ENCODE assay signal across 21 mouse cellular contexts in genomic region chr7:80634741-80635140, GRCm38 (mm10). TPM values are rescaled to one million over a fixed set of nuclear protein-coding genes. Genes with fewer than 3 reads are reported as not detected.
A peak's percentile ranks its signal among the peaks of the same experiment; 100 is the strongest.
DNase-seq lines count a peak whose midpoint lies in the region; ATAC-seq lines count a peak whose summit lies in the region.
"Had no signal": no experiment of that assay in that cellular context is flagged by ENCODE, and none has a peak within 500 bp of the region (broad histone marks: within the 10 kb centered on the region; RNA-seq: fewer than 3 reads in every experiment).

No protein-coding gene starts in this region.

- peak overlapping the region; percentile 20; the same call in 1 of the 2 replicates for H3K27ac ChIP-seq in heart, embryonic 15.5 days
- no peak overlapping the region for H3K27ac ChIP-seq in heart, embryonic 11.5 days (ENCODE audit: low read depth, low read length)
- 0 out of 2 replicates have a peak overlapping the region, but pooled peaks have one; percentile 23 for H3K27ac ChIP-seq in neural tube, embryonic 13.5 days (replicated peaks)
- H3K27ac ChIP-seq in neural tube, embryonic 15.5 days (replicated peaks) = no peak overlapping the region
- H3K27ac ChIP-seq: limb, embryonic 13.5 days; liver, embryonic 12.5 days; stomach, embryonic 15.5 days had no signal

- no peaks in the 10 kb centered on the region for H3K27me3 ChIP-seq in heart, embryonic 15.5 days
- no peaks in the 10 kb centered on the region for H3K27me3 ChIP-seq in heart, embryonic 11.5 days (ENCODE audit: control insufficient read depth, insufficient read depth, low read length)
- no peaks in the 10 kb centered on the region for H3K27me3 ChIP-seq in neural tube, embryonic 13.5 days
- no peaks in the 10 kb centered on the region for H3K27me3 ChIP-seq in neural tube, embryonic 15.5 days (replicated peaks)
- H3K27me3 ChIP-seq: limb, embryonic 13.5 days; liver, embryonic 12.5 days; stomach, embryonic 15.5 days had no signal

- H3K4me1 ChIP-seq in heart, embryonic 15.5 days (replicated peaks) = peaks cover 56% of the 10 kb centered on the region
- H3K4me1 ChIP-seq in heart, embryonic 11.5 days (ENCODE audit: control insufficient read depth, insufficient read depth, low read length) = peaks cover 37% of the 10 kb centered on the region
- peaks cover 48% of the 10 kb centered on the region for H3K4me1 ChIP-seq in neural tube, embryonic 13.5 days (replicated peaks)
- H3K4me1 ChIP-seq in neural tube, embryonic 15.5 days = peaks cover 45% of the 10 kb centered on the region

- no peak overlapping the region for H3K4me3 ChIP-seq in heart, embryonic 15.5 days
- H3K4me3 ChIP-seq in heart, embryonic 11.5 days (ENCODE audit: low read depth, low read length) = no peak overlapping the region
- no peak overlapping the region for H3K4me3 ChIP-seq in neural tube, embryonic 13.5 days
- no peak overlapping the region for H3K4me3 ChIP-seq in neural tube, embryonic 15.5 days (replicated peaks)
- H3K4me3 ChIP-seq: limb, embryonic 13.5 days; liver, embryonic 12.5 days; stomach, embryonic 15.5 days had no signal

- ATAC-seq in heart, embryonic 15.5 days (replicated peaks; ENCODE audit: insufficient number of reproducible peaks, insufficient read depth, low FRiP score, low read depth) = no peak
- no peak for ATAC-seq in heart, embryonic 11.5 days (replicated peaks; ENCODE audit: insufficient number of reproducible peaks, low FRiP score, low TSS enrichment)
- no peak for ATAC-seq in neural tube, embryonic 13.5 days (ENCODE audit: low read depth)
- no peak for ATAC-seq in neural tube, embryonic 15.5 days (ENCODE audit: low FRiP score)
- ATAC-seq in CD4-positive, CD25-positive, alpha-beta regulatory T cell, adult 4 months = peak; percentile 71
- peak; percentile 58 for ATAC-seq in inflammation-experienced regulatory T-cells, adult 6 months
- ATAC-seq: forebrain, embryonic 14.5 days; intestine, embryonic 16.5 days; liver, embryonic 12.5 days had no signal

- no peak for DNase-seq in cerebellum, adult 8-10 months
- DNase-seq: adrenal gland, adult 2 months; cerebellum, adult 2 months; gastrocnemius, postnatal 10 days; heart, adult 18-20 months; kidney, postnatal 25 days; lung, adult 18-20 months; lung, postnatal 14 days; thymus, postnatal 4 days had no signal

- H3K9ac ChIP-seq in heart, embryonic 15.5 days = no peak overlapping the region
- H3K9ac ChIP-seq in heart, embryonic 11.5 days (ENCODE audit: low read depth, low read length) = no peak overlapping the region
- no peak overlapping the region for H3K9ac ChIP-seq in neural tube, embryonic 13.5 days
- H3K9ac ChIP-seq in neural tube, embryonic 15.5 days (replicated peaks) = no peak overlapping the region
- H3K9ac ChIP-seq: limb, embryonic 13.5 days; liver, embryonic 12.5 days; stomach, embryonic 15.5 days had no signal

- H3K36me3 ChIP-seq in heart, embryonic 15.5 days = no peaks in the 10 kb centered on the region
- H3K36me3 ChIP-seq in heart, embryonic 11.5 days (ENCODE audit: control insufficient read depth, insufficient read depth, low read length) = no peaks in the 10 kb centered on the region
- H3K36me3 ChIP-seq in neural tube, embryonic 13.5 days = no peaks in the 10 kb centered on the region
- H3K36me3 ChIP-seq in neural tube, embryonic 15.5 days = no peaks in the 10 kb centered on the region
- H3K36me3 ChIP-seq: limb, embryonic 13.5 days; liver, embryonic 12.5 days; stomach, embryonic 15.5 days had no signal

- H3K9me3 ChIP-seq in heart, embryonic 15.5 days (replicated peaks) = no peaks in the 10 kb centered on the region
- H3K9me3 ChIP-seq in heart, embryonic 11.5 days (replicated peaks; ENCODE audit: control insufficient read depth, low read length) = no peaks in the 10 kb centered on the region
- no peaks in the 10 kb centered on the region for H3K9me3 ChIP-seq in neural tube, embryonic 13.5 days
- no peaks in the 10 kb centered on the region for H3K9me3 ChIP-seq in neural tube, embryonic 15.5 days (replicated peaks)
- H3K9me3 ChIP-seq: limb, embryonic 13.5 days; liver, embryonic 12.5 days; stomach, embryonic 15.5 days had no signal

- no peak overlapping the region for H3K4me2 ChIP-seq in heart, embryonic 15.5 days
- H3K4me2 ChIP-seq in heart, embryonic 11.5 days = no peak overlapping the region
- H3K4me2 ChIP-seq in neural tube, embryonic 13.5 days = no peak overlapping the region
- no peak overlapping the region for H3K4me2 ChIP-seq in neural tube, embryonic 15.5 days
- H3K4me2 ChIP-seq: limb, embryonic 13.5 days; liver, embryonic 12.5 days; midbrain, embryonic 11.5 days; stomach, embryonic 15.5 days had no signal

- WGBS in heart, embryonic 15.5 days = 70% methylated on average over 9 of the region's 9 CpGs
- 81% methylated on average over 9 of the region's 9 CpGs for WGBS in heart, embryonic 11.5 days (ENCODE audit: insufficient replicate concordance)
- 78% methylated on average over 9 of the region's 9 CpGs for WGBS in neural tube, embryonic 13.5 days
- WGBS in neural tube, embryonic 15.5 days = 67% methylated on average over 9 of the region's 9 CpGs

RNA-seq across cellular contexts. Expression of gene Crtc3, which starts 53.9 kb away (rescaled TPM):
- 16.9 and 21.7 TPM in 2 replicates for polyA plus RNA-seq in heart, embryonic 15.5 days (2015; fragmentation: Nextera tagmentation; extraction: Ambion mirVana)
- polyA plus RNA-seq in heart, embryonic 11.5 days (2014; fragmentation: Nextera tagmentation; extraction: Ambion mirVana) = 13.4 and 14.2 TPM in 2 replicates
- 17.3 and 18.6 TPM in 2 replicates for polyA plus RNA-seq in neural tube, embryonic 13.5 days (2015; fragmentation: Nextera tagmentation; extraction: Ambion mirVana)
- polyA plus RNA-seq in neural tube, embryonic 15.5 days (2015; fragmentation: Nextera tagmentation; extraction: Ambion mirVana) = 18.4 and 20.7 TPM in 2 replicates
- polyA plus RNA-seq in CD4-positive, CD25-positive, alpha-beta regulatory T cell, adult 4 months (2017; shearing (Covaris generic)) = 10 to 100 TPM; 17.1 to 21.3 TPM
- polyA plus RNA-seq in inflammation-experienced regulatory T-cells, adult 6 months (2017; shearing (Covaris generic)) = 10 to 100 TPM in 2 of 3 experiments, 1 to 10 TPM in 1; 8.7 to 24.0 (median 21.0) TPM

Comparison
In these comparisons a context has a peak if more than half of its experiments do, and no peak if none do; other contexts are left out.
1. H3K27ac ChIP-seq: peak in heart, embryonic 15.5 days (single experiment) and neural tube, embryonic 13.5 days (single experiment); none in heart, embryonic 11.5 days (single experiment) and neural tube, embryonic 15.5 days (single experiment).
2. ATAC-seq: peak in CD4-positive, CD25-positive, alpha-beta regulatory T cell, adult 4 months (single experiment) and inflammation-experienced regulatory T-cells, adult 6 months (single experiment); none in heart, embryonic 15.5 days (single experiment), heart, embryonic 11.5 days (single experiment), neural tube, embryonic 13.5 days (single experiment) and neural tube, embryonic 15.5 days (single experiment).